8 mouse cellular contexts compared by ENCODE assay signal in genomic region chrX:75096163-75096770, GRCm38 (mm10). TPM values are rescaled to one million over a fixed set of nuclear protein-coding genes. Genes with fewer than 3 reads are reported as not detected.
A peak's percentile ranks its signal among the peaks of the same experiment; 100 is the strongest.
DNase-seq lines count a peak whose midpoint lies in the region; ATAC-seq and TF ChIP-seq lines count a peak whose summit lies in the region.

No protein-coding gene starts in this region.

- peak overlapping the region; percentile 68 for H3K9ac ChIP-seq in forebrain, embryonic 11.5 days (ENCODE audit: low read length)

- peak overlapping the region; percentile 93 for H3K4me3 ChIP-seq in kidney, adult 2 months (ENCODE audit: insufficient read depth, low read depth, low read length)
- peak overlapping the region; percentile 54 for H3K4me3 ChIP-seq in forebrain, embryonic 11.5 days (ENCODE audit: low read depth, low read length)

- peak; percentile 31 for DNase-seq in kidney, adult 2 months
- no peak for DNase-seq in kidney, adult 18-20 months
- DNase-seq in MEL-GATA-1-ER (ENCODE audit: extremely low read depth, low read depth), result peak; percentile 46
- DNase-seq in forebrain, embryonic 11.5 days (ENCODE audit: low spot score), result no peak
- peak; percentile 43 for DNase-seq in induced T-regulatory cell, adult 2 months (ENCODE audit: low read depth)
- no peak for DNase-seq in c-Kit-positive CD71-positive TER-119-positive erythroid progenitor cells, embryonic 14.5 days (ENCODE audit: low spot score)

- no peak for TF ChIP-seq CTCF in kidney, adult 2 months (conservative IDR thresholded peaks at IDR 0.05; ENCODE audit: insufficient read depth, insufficient read length, low read depth, low read length)

- peak; percentile 35; the same call in 1 of the 2 replicates for ATAC-seq in forebrain, embryonic 11.5 days (replicated peaks; ENCODE audit: low FRiP score)
- ATAC-seq in megakaryocyte progenitor cell, adult 5-6 weeks (replicated peaks; ENCODE audit: poor library complexity), result peak; percentile 16; the same call in 1 of the 2 replicates
- no peak for ATAC-seq in CD4-positive, CD25-positive, alpha-beta regulatory T cell, adult 4 months

- TF ChIP-seq POLR2A in kidney, adult 2 months (IDR thresholded peaks at IDR 0.05; ENCODE audit: low read depth, low read length), result no peak

- no peaks in the 10 kb centered on the region for H3K9me3 ChIP-seq in forebrain, embryonic 11.5 days (ENCODE audit: control insufficient read depth, low read length)

- H3K4me2 ChIP-seq in forebrain, embryonic 11.5 days (ENCODE audit: low read depth, low read length, severe bottlenecking), result peak overlapping the region; percentile 52

- H3K27me3 ChIP-seq in kidney, adult 2 months (replicated peaks; ENCODE audit: control insufficient read depth, insufficient read depth, low read length), result no peaks in the 10 kb centered on the region
- no peaks in the 10 kb centered on the region for H3K27me3 ChIP-seq in forebrain, embryonic 11.5 days (ENCODE audit: control insufficient read depth, insufficient read depth, low read length)

- under 1% methylated on average over 23 of the region's 23 CpGs for WGBS in kidney, adult 2 months
- WGBS in forebrain, embryonic 11.5 days, result 20% methylated on average over 23 of the region's 23 CpGs

- peak overlapping the region; percentile 63; the same call in 1 of the 2 replicates for H3K27ac ChIP-seq in kidney, adult 2 months (ENCODE audit: insufficient read depth, low read depth, low read length)
- H3K27ac ChIP-seq in forebrain, embryonic 11.5 days (ENCODE audit: low read depth, low read length), result no peak overlapping the region

- no peaks in the 10 kb centered on the region; the same call in 1 of the 2 replicates for H3K36me3 ChIP-seq in kidney, adult 2 months (ENCODE audit: control insufficient read depth, insufficient read depth, low read length)
- H3K36me3 ChIP-seq in forebrain, embryonic 11.5 days (ENCODE audit: control insufficient read depth, insufficient read depth, low read length), result no peaks in the 10 kb centered on the region

- H3K4me1 ChIP-seq in kidney, adult 2 months (ENCODE audit: control insufficient read depth, insufficient read depth, low read length), result no peaks in the 10 kb centered on the region
- H3K4me1 ChIP-seq in forebrain, embryonic 11.5 days (replicated peaks; ENCODE audit: control insufficient read depth, insufficient read depth, low read length), result no peaks in the 10 kb centered on the region

RNA-seq across cellular contexts. Expression of gene Dkc1, which starts 0.6 kb away (rescaled TPM):
- 8.2 and 10.8 TPM in 2 replicates for polyA plus RNA-seq in kidney, adult 2 months (2012; rRNA removed)
- 163 and 177 TPM in 2 replicates for polyA plus RNA-seq in forebrain, embryonic 11.5 days (2014; fragmentation: Nextera tagmentation; extraction: Ambion mirVana)
- 209 and 242 TPM in 2 replicates for total RNA-seq in megakaryocyte progenitor cell, adult 5-6 weeks (2015)
- 378 and 464 TPM in 2 replicates for total RNA-seq in megakaryocyte progenitor cell, adult 5-6 weeks (2017)
- 100 to 1,000 TPM; 140 to 147 TPM for polyA plus RNA-seq in CD4-positive, CD25-positive, alpha-beta regulatory T cell, adult 4 months (2017; shearing (Covaris generic))

RNA-seq across cellular contexts. Expression of gene Gab3, which starts 11.0 kb away (rescaled TPM):
- 0.43 and 0.66 TPM in 2 replicates for polyA plus RNA-seq in kidney, adult 2 months (2012; rRNA removed)
- polyA plus RNA-seq in forebrain, embryonic 11.5 days (2014; fragmentation: Nextera tagmentation; extraction: Ambion mirVana), result 1.1 and 1.2 TPM in 2 replicates
- 3.4 and 4.1 TPM in 2 replicates for total RNA-seq in megakaryocyte progenitor cell, adult 5-6 weeks (2015)
- 2.0 and 2.5 TPM in 2 replicates for total RNA-seq in megakaryocyte progenitor cell, adult 5-6 weeks (2017)
- polyA plus RNA-seq in CD4-positive, CD25-positive, alpha-beta regulatory T cell, adult 4 months (2017; shearing (Covaris generic)), result 10 to 100 TPM; 16.2 to 18.3 TPM

RNA-seq across cellular contexts. Expression of gene Mpp1, which starts 34.5 kb away (rescaled TPM):
- polyA plus RNA-seq in kidney, adult 2 months (2012; rRNA removed), result 143 and 144 TPM in 2 replicates
- 20.7 and 21.9 TPM in 2 replicates for polyA plus RNA-seq in forebrain, embryonic 11.5 days (2014; fragmentation: Nextera tagmentation; extraction: Ambion mirVana)
- total RNA-seq in megakaryocyte progenitor cell, adult 5-6 weeks (2015), result 69.3 and 70.2 TPM in 2 replicates
- 62.3 and 64.7 TPM in 2 replicates for total RNA-seq in megakaryocyte progenitor cell, adult 5-6 weeks (2017)
- polyA plus RNA-seq in CD4-positive, CD25-positive, alpha-beta regulatory T cell, adult 4 months (2017; shearing (Covaris generic)), result 100 to 1,000 TPM; 107 to 132 TPM

Comparison
In these comparisons a context has a peak if more than half of its experiments do, and no peak if none do; other contexts are left out.
1. DNase-seq: peak in kidney, adult 2 months (single experiment), MEL-GATA-1-ER (single experiment) and induced T-regulatory cell, adult 2 months (single experiment); none in kidney, adult 18-20 months (single experiment), forebrain, embryonic 11.5 days (single experiment) and c-Kit-positive CD71-positive TER-119-positive erythroid progenitor cells, embryonic 14.5 days (single experiment).
2. RNA of gene Dkc1, which starts 0.6 kb away (polyA plus RNA-seq): 163 to 177 TPM in forebrain, embryonic 11.5 days and 140 to 147 TPM in CD4-positive, CD25-positive, alpha-beta regulatory T cell, adult 4 months; 8.2 to 10.8 TPM in kidney, adult 2 months; every median in the first group is over 10 times any median in the second.